Mouse (Mus musculus): ENCODE measurements around the gene Dkkl1. TPM values are rescaled to one million over a fixed set of nuclear protein-coding genes. Genes with fewer than 3 reads are reported as not detected.

Dkkl1 gene
- polyA plus RNA-seq, 1 experiment: 1,348 TPM

GRCm38 (mm10) chr7:45182606-45183005 lies 29.3 kb downstream of the Dkkl1 start:
- Histone ChIP-seq H3K36me3 (ENCODE audit: control insufficient read depth, insufficient read depth, low read length) (no peaks in the 10 kb centered on the region), H3K4me3 (ENCODE audit: control insufficient read depth, low read depth, low read length) (peak overlapping the region; percentile 69), H3K27ac (ENCODE audit: control insufficient read depth, insufficient read depth, low read depth, low read length) (peak overlapping the region; percentile 10; the same call in 1 of the 2 replicates), H3K4me1 (ENCODE audit: control insufficient read depth, insufficient read depth, low read length) (peaks cover 27% of the 10 kb centered on the region), H3K27me3 (ENCODE audit: control insufficient read depth, insufficient read depth, low read length) (no peaks in the 10 kb centered on the region; the same call in 1 of the 2 replicates)
- TF ChIP-seq CTCF (IDR thresholded peaks at IDR 0.05; ENCODE audit: control insufficient read depth, insufficient read depth, insufficient replicate concordance, low read depth, low read length) (no peak), POLR2A (IDR thresholded peaks at IDR 0.05; ENCODE audit: control insufficient read depth, low read depth, low read length) (no peak)

- no peak for TF ChIP-seq CTCF (IDR thresholded peaks at IDR 0.05; ENCODE audit: control insufficient read depth, insufficient read depth, insufficient replicate concordance, low read depth, low read length)
- no peak for TF ChIP-seq POLR2A (IDR thresholded peaks at IDR 0.05; ENCODE audit: control insufficient read depth, low read depth, low read length)
- Histone ChIP-seq H3K27me3 (ENCODE audit: control insufficient read depth, insufficient read depth, low read length) (no peaks in the 10 kb centered on the region; the same call in 1 of the 2 replicates), H3K27ac (ENCODE audit: control insufficient read depth, insufficient read depth, low read depth, low read length) (no peak overlapping the region), H3K4me1 (ENCODE audit: control insufficient read depth, insufficient read depth, low read length) (peaks cover 26% of the 10 kb centered on the region), H3K4me3 (ENCODE audit: control insufficient read depth, low read depth, low read length) (peak overlapping the region; percentile 69), H3K36me3 (ENCODE audit: control insufficient read depth, insufficient read depth, low read length) (no peaks in the 10 kb centered on the region)
Observed at GRCm38 (mm10) chr7:45182199-45182601, 29.7 kb downstream of the Dkkl1 start.

- Histone ChIP-seq H3K27ac (ENCODE audit: control insufficient read depth, insufficient read depth, low read depth, low read length) (no peak overlapping the region), H3K27me3 (ENCODE audit: control insufficient read depth, insufficient read depth, low read length) (no peaks in the 10 kb centered on the region; the same call in 1 of the 2 replicates), H3K4me3 (ENCODE audit: control insufficient read depth, low read depth, low read length) (peak overlapping the region; percentile 69), H3K36me3 (ENCODE audit: control insufficient read depth, insufficient read depth, low read length) (no peaks in the 10 kb centered on the region), H3K4me1 (ENCODE audit: control insufficient read depth, insufficient read depth, low read length) (peaks cover 25% of the 10 kb centered on the region)
- TF ChIP-seq POLR2A (IDR thresholded peaks at IDR 0.05; ENCODE audit: control insufficient read depth, low read depth, low read length) (no peak), CTCF (IDR thresholded peaks at IDR 0.05; ENCODE audit: control insufficient read depth, insufficient read depth, insufficient replicate concordance, low read depth, low read length) (no peak)
Observed at GRCm38 (mm10) chr7:45181540-45181939, 30.4 kb downstream of the Dkkl1 start.

GRCm38 (mm10) chr7:45180896-45181477 lies 31.0 kb downstream of the Dkkl1 start, which contains the start of gene Pth2:
Gene Pth2, plus strand, starts transcription at chr7:45180995.
- Histone ChIP-seq H3K27ac (ENCODE audit: control insufficient read depth, insufficient read depth, low read depth, low read length) (no peak within 1 kb of the TSS), H3K4me3 (ENCODE audit: control insufficient read depth, low read depth, low read length) (peak within 1 kb of the TSS; percentile 69), H3K4me1 (ENCODE audit: control insufficient read depth, insufficient read depth, low read length) (peaks cover 27% of the 10 kb centered on the region), H3K27me3 (ENCODE audit: control insufficient read depth, insufficient read depth, low read length) (no peaks in the 10 kb centered on the region; the same call in 1 of the 2 replicates), H3K36me3 (ENCODE audit: control insufficient read depth, insufficient read depth, low read length) (no peaks in the 10 kb centered on the region)
- TF ChIP-seq POLR2A (IDR thresholded peaks at IDR 0.05; ENCODE audit: control insufficient read depth, low read depth, low read length): no peak
- TF ChIP-seq CTCF (IDR thresholded peaks at IDR 0.05; ENCODE audit: control insufficient read depth, insufficient read depth, insufficient replicate concordance, low read depth, low read length): no peak

GRCm38 (mm10) chr7:45179469-45179868 lies 32.5 kb downstream of the Dkkl1 start, which contains the start of gene Gfy:
Gene Gfy, minus strand, starts transcription at chr7:45179569.
- Histone ChIP-seq H3K27ac (ENCODE audit: control insufficient read depth, insufficient read depth, low read depth, low read length) (no peak within 1 kb of the TSS), H3K36me3 (ENCODE audit: control insufficient read depth, insufficient read depth, low read length) (no peaks in the 10 kb centered on the region), H3K4me1 (ENCODE audit: control insufficient read depth, insufficient read depth, low read length) (peaks cover 38% of the 10 kb centered on the region), H3K4me3 (ENCODE audit: control insufficient read depth, low read depth, low read length) (peak within 1 kb of the TSS; percentile 46), H3K27me3 (ENCODE audit: control insufficient read depth, insufficient read depth, low read length) (no peaks in the 10 kb centered on the region; the same call in 1 of the 2 replicates)
- TF ChIP-seq POLR2A (IDR thresholded peaks at IDR 0.05; ENCODE audit: control insufficient read depth, low read depth, low read length) (no peak), CTCF (IDR thresholded peaks at IDR 0.05; ENCODE audit: control insufficient read depth, insufficient read depth, insufficient replicate concordance, low read depth, low read length) (no peak)

- TF ChIP-seq CTCF (IDR thresholded peaks at IDR 0.05; ENCODE audit: control insufficient read depth, insufficient read depth, insufficient replicate concordance, low read depth, low read length): no peak
- TF ChIP-seq POLR2A (IDR thresholded peaks at IDR 0.05; ENCODE audit: control insufficient read depth, low read depth, low read length): no peak
- Histone ChIP-seq H3K36me3 (ENCODE audit: control insufficient read depth, insufficient read depth, low read length) (no peaks in the 10 kb centered on the region), H3K27ac (ENCODE audit: control insufficient read depth, insufficient read depth, low read depth, low read length) (no peak overlapping the region), H3K4me1 (ENCODE audit: control insufficient read depth, insufficient read depth, low read length) (peaks cover 42% of the 10 kb centered on the region), H3K27me3 (ENCODE audit: control insufficient read depth, insufficient read depth, low read length) (no peaks in the 10 kb centered on the region; the same call in 1 of the 2 replicates), H3K4me3 (ENCODE audit: control insufficient read depth, low read depth, low read length) (peak overlapping the region; percentile 46)
Observed at GRCm38 (mm10) chr7:45178550-45178949, 33.4 kb downstream of the Dkkl1 start.

- Histone ChIP-seq H3K4me3 (ENCODE audit: control insufficient read depth, low read depth, low read length) (peak overlapping the region; percentile 88), H3K27ac (ENCODE audit: control insufficient read depth, insufficient read depth, low read depth, low read length) (peak overlapping the region; percentile 25; the same call in 1 of the 2 replicates), H3K27me3 (ENCODE audit: control insufficient read depth, insufficient read depth, low read length) (no peaks in the 10 kb centered on the region; the same call in 1 of the 2 replicates), H3K36me3 (ENCODE audit: control insufficient read depth, insufficient read depth, low read length) (no peaks in the 10 kb centered on the region), H3K4me1 (ENCODE audit: control insufficient read depth, insufficient read depth, low read length) (peaks cover 38% of the 10 kb centered on the region)
- TF ChIP-seq POLR2A (IDR thresholded peaks at IDR 0.05; ENCODE audit: control insufficient read depth, low read depth, low read length) (no peak; the same call in 1 of the 2 replicates), CTCF (IDR thresholded peaks at IDR 0.05; ENCODE audit: control insufficient read depth, insufficient read depth, insufficient replicate concordance, low read depth, low read length) (no peak)
Observed at GRCm38 (mm10) chr7:45176356-45176755, 35.6 kb downstream of the Dkkl1 start.
